Mouse (Mus musculus) heart, postnatal 0 days (tissue): ENCODE measurements around the gene AL732309.1.
A peak's percentile ranks its signal among the peaks of the same experiment; 100 is the strongest.

Source experiments
- CTCF ChIP-seq: IDR thresholded peaks from 2 replicates; pipeline ENCODE4 v1.5.1; 2016; ENCODE audit warnings: antibody characterized with exemption, control low read depth, low read depth
- EP300 ChIP-seq: IDR thresholded peaks from 2 replicates; pipeline ENCODE4 v1.6.1; 2016; ENCODE audit warnings: antibody characterized with exemption, low read depth

- TF ChIP-seq CTCF (peak; percentile 41), EP300 (no peak)
Observed at GRCm38 (mm10) chr2:25258887-25259286, 12.2 kb upstream of the AL732309.1 start.
